Mouse (Mus musculus) G1E-ER4 (cell line): Measurements from ENCODE around the gene Stat5b. TPM values are rescaled to one million over a fixed set of nuclear protein-coding genes. Genes with fewer than 3 reads are reported as not detected.

ENCODE experiments used
- GATA1 ChIP-seq: IDR thresholded peaks from one replicate; pipeline ENCODE4 v1.8.0; 2012; ENCODE audit warnings: low read length, inconsistent platforms
- polyA plus RNA-seq: library from polyadenylated mRNA; stranded (reverse); fragments of >175 nt; gene quantifications from 2 replicates; pipeline ENCODE4 v1.2.3, GENCODE M21; 2012

Gene Stat5b
- polyA plus RNA-seq, 1 experiment = 31.7 TPM

DNA sequence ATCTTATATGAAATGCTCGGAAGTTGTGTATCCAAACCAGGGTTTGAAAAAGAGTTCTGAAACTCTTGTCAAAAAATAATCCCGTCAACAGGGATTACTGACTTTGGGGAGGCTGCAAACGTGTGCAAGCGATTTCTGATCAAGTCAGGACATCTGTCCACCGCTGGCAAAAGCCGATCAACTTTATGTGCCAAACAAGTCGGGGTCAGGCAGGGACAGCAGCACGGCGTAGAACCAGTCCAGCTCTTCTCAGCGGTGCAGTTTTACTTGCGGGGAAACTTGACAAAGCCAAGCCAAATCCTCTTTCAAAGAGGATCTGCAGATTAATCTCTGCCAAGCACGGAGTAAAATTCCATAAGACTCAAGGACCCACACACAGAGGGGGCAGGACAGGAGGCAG lies 20.8 kb downstream of the Stat5b start:
- no peak for TF ChIP-seq GATA1

DNA sequence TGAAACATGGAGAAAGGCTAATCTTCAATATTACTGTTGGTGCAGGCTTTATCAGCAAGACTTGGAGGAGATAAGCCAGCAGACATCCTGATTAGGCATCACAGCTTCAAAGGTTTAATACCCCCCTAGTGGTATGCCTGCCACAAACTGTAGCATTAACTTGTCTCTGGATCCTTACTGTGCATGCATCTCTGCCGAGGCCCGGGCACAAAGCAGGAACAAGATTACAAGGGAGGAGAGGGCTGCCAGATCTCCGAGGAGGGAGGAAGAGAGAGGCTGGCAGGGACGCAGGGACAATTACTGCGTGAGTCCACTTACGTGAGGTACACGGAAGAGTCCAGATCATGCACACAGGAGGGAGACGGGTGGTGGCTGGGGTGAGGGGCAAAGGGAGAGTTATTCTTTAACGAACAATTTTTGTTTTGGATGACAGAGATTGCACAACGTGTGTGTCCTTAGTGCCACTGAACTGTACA lies 21.8 kb downstream of the Stat5b start:
- TF ChIP-seq GATA1 = peak; percentile 16

DNA sequence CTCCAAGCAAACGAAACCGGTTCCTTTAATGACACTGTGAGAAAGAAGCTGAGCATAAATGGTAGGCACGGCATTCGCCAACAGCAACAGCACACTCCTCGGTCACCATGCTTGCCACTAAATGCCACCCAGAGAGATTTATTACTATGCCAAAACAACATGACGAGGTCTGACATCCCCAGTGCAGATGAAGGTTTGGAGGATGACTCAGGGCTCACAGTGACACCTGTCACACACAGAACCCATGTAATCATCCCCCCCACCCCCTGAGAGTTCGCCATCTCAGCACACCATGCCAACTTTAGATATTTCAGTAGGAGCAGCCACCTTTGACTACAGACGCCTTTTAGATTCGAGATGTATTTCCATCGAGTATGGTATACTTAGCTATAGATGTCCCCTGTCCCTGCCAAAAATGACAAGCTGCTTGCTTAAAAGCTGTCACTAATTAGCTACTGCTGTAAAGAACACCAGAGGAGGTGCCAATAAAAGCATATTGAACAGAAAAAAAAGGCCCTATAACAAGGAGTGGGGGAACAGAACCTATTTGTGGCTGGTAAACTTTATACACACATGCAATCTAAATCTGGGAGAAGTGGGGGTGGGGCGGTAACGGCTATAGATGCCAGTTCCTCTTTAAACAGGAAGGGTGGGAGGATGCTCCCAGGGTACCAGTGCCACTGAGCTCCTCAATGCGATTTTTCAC lies 24.2 kb downstream of the Stat5b start:
- TF ChIP-seq GATA1 = no peak

DNA sequence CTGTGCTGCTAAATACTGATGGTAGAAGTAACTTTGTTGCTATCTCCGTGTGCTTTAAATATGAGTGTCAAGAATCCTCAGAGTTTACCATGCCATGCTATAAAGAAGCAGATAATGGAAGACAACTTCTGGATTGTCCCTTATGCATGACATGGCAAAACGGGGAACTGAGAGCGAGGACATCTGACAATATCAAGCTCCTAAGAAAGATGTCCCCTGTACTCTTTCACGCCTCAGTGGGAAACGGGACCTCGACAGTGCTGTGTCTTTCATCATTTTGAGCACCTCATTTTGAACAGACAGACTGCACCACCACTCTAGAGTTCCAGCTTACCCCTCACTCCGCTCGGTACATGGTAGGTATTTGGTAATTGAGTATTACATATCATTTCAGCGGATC lies 25.1 kb downstream of the Stat5b start:
- no peak for TF ChIP-seq GATA1

DNA sequence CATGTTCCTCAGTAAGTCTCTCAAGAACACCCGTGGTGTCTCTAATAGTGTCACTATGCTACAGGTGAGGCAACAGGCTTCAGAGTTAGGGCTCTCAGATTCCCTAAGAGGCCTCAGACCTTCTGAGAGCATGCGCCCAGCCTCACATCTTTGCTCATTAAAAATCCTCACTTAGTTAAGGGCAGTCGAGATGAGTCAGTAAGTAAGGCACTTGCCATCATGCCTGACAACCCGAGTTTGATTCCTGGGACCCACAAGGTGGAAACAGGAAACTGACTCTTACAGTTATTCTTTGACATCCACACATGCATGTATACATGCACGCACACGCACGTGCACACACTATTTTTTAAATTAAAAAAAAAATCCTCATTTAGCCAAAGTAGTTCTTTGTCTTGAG lies 26.0 kb downstream of the Stat5b start:
- no peak for TF ChIP-seq GATA1

DNA sequence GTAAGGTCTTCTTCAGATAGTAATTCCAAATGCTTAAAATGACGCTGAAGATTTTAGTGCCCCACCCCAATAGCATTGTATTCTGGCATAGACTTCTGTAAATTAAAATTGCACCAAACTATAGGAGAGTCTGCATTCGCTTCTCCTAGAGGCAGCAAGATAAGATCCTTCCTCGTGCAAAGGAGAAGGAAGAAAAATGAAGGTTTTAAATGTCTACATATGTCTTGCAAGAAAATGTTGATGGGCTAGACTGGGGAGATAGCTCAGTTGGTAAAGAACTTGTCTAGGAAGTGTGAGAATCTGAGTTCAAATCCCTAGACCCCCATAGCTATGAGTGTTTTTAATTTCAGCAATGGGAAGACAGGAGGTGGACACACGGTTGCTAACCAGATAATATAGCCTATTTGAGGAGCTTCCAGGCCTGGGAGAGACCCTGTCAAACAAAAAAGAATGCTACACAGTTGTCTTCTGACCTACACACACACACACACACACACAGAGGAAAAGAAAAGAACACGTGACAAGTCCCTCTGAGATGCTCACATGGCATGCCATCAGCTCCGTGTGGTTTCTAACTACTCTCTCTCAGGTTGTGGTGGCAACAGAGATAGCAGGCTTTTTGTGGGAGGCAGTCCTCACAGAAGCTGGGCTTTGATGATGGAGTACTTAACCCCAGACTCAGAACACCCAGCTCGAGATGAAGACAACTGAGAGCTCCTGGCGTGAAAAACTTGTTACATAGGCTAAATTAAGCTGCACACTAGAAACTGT lies 26.8 kb downstream of the Stat5b start:
- no peak for TF ChIP-seq GATA1

DNA sequence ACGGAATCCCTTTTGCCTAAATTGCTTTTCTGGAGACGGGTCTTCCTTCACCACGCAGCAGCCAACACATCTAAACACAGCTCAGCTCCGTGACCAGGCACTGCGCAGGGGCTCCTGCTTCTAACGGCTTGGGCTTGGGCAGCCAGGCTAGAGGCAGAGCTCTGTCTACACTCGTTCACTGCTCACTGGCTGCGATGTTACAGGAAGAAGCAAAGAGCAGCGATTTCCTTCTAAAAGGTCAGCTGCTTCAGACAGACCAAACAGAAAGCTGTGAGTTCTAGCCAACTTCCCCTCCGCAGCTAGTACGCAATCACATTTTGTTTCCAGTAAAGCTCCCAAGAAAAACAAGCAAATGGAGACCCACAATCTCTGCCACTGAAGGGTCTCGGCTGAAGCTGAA lies 28.2 kb downstream of the Stat5b start:
- TF ChIP-seq GATA1 = no peak

DNA sequence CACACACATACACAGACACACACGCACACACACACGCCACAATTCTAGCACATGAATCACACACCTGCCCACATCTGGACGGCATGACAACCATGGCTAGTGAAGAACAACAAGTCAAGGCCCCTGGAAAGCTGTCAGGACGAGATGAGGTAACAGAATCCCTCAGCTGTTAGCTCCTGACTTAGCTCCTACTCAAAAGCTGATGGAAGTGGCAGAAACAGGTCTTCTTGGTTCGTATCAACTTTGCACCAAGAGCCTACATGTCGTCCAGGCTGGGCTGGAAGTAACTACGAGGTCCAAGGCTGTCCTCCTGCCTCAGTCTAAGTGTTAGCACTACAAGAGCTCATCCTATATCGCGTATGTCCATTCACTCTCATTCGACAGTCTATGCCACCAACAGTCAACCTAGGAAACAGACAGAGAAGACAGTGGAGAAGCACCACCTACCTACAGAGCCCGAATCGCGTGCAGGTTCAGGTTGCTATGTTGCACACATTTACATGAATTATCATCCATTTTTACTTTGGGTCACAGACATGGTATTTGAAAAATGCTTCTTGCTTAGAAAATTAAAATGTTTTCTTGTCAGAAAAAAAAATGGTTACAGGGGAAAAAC lies 28.8 kb downstream of the Stat5b start:
- TF ChIP-seq GATA1 = no peak

DNA sequence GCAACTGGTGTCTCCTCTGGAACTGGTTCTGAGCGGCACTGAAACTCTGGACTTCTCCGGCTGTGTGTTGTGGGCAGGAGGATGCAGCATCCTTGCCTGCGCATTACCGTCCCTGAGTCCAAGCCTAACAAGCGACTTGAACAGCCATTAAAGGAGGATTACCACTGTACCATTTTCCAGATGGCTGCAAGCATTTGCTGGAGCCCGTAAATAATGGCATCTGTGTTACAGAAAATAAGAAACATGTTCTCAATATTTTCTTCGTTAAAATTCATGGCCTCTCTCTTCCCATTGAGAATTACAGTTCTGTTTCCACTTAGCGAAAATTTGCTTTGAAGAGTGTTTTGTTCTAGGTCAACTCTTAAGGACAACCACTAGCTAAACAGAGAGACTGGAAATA lies 30.5 kb downstream of the Stat5b start:
- TF ChIP-seq GATA1 = no peak

DNA sequence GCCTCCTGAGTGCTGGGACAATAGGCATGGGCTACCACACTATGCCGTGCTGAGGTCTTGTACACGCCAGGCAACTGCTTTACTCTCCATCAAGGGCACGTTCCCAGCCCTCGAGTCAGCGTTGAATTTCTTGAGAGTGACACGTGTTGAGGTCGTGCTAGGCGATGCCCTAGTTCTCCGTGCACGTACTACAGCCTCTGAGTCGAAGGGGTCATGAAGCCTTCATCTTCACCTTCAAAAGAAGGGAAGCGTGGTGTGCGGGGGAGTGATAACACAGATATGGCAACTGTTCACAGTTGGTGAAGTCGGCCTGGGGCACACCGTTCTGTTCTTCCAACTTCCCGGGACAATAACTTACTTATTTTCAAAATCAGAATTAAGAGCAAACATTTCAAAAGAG lies 30.9 kb downstream of the Stat5b start:
- TF ChIP-seq GATA1 = no peak

DNA sequence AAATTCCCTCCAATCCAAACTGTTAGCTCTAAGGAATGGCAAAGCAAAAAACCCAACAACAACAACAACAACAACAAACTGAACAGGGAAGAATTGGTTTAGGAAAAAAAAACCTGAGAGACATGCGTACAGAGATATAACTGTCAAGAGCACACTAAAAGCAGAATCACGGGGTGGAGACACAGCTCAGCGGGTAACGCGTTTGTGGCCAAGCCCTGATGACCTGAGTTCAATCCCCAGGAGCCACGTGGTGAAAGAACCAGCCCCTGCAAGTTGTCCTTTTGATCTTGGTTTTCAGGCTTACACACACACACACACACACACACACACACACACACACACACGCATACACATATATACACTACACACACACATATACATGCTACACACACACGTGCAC lies 31.5 kb downstream of the Stat5b start:
- no peak for TF ChIP-seq GATA1

DNA sequence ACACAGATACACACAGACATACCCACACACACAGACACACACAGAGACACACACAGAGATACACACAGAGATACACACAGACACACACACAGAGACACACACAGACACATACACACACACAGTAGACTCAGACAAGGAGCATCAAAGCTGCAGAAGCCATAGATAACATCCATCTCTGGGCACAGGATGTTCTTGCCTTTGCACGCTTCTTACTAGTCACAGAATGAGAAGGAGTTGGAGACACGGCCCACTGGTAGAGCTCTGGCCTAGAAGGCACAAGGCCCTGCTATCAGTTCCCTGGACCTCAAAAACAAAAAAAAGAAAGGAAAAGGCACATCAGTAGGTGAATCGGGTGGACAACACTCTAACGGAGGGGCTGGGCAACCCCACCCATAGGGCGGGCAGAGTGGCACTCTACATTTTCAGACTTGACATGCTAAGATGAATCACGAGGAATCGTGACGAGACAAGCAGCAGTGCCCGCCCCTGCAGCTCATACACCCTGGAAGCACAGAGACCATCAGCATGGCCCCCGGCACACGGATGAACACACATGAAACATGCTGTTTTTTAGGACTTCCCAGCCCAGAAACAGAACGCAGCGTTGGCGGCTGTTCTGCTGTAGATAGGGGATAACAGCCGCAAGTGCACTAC lies 32.0 kb downstream of the Stat5b start:
- TF ChIP-seq GATA1 = no peak

DNA sequence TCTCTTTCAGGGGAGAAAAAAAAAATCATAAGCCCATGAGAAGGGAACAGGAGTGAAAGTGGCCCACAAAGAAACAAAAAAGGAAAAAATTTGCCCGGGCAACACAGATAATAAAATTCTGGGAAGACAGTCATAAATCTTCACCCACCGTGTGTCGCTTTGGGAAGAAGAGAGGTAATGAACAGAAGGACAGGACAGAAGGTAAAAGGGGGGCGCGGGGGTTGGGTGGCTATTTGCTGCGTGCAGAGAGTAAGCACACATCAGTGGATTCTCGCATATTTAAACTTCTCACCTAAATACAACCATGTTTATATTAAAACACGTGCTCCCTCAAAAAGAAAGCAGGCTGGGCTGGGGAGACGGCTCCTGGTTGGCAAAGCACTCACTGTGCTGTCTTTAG lies 33.2 kb downstream of the Stat5b start:
- TF ChIP-seq GATA1 = no peak

DNA sequence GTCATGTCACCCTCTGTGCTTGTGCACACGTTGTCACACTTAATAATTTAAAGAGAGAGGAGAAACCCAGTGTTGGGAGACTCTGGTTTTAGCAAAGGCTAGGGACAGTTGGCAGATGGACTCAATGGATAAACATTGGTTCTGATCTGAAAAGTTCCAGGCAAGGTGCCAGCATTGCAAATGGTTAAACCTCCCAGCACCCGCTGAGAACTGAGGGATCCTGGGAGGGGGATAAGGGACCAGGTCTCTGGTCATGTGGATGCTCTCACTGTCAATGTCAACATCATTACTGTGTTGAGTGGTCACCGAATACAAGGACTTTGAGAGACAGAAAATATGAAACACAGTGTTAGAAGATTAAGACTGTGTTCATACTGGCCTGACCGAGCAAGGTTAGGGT lies 33.7 kb downstream of the Stat5b start:
- TF ChIP-seq GATA1 = no peak

DNA sequence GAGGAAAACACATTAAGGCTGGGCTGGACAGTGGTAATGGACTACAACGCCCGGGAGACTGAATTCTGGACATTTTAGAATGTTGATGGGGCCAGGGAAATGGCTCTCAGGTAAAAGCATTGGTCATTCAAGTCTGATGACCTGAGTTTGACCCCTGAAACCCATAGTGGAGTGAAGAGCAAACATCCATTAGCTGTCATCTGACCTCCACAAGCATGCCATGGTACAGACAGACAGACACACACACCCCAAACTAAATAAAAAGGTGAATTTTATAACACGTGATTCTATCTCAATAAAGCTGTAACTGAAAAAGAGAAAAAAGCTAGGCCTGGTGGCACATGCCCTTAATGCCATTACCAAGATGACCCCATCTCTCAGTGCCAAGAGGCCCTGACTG lies 34.2 kb downstream of the Stat5b start:
- TF ChIP-seq GATA1 = no peak

DNA sequence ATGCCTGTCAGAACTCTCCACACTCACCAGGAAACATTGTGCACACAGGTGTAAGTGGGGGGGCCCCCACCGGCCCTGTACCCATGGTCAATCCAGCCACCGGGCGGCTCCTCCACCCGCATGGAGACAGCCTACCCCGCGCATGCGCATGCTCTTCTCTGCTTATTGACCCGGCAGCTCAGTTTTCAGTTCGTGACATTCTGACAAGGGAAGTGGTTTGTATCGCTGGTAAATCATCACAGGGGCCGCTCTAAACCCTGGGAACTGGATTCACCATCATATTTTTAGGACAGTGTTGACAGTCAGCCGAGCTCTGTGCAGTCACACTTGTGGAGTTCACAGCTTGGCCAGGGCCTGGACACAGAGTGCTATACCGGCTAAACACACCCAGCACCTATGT lies 36.0 kb downstream of the Stat5b start:
- no peak for TF ChIP-seq GATA1
